Mouse (Mus musculus) liver, embryonic 16.5 days (tissue): ENCODE measurements around the gene Ppp1r14a. TPM values are rescaled to one million over a fixed set of nuclear protein-coding genes. Genes with fewer than 3 reads are reported as not detected.

Experiments used
- ATAC-seq: fragments of 200-750 bp; cut with Nextera tagmentation; 2 replicates; pipeline ENCODE4 v1.8.0; 2017; ENCODE audit warnings: low read depth, mild to moderate bottlenecking, moderate number of reproducible peaks, moderate library complexity
- H3K27ac ChIP-seq: fragments of 300-500 bp; sonication (generic); 2 replicates; pipeline ENCODE4 v1.5.1; 2014; ENCODE audit warnings: mild to moderate bottlenecking, low read length
- H3K27me3 ChIP-seq: fragments of 300-500 bp; sonication (generic); 2 replicates; pipeline ENCODE4 v1.6.1; 2014; ENCODE audit warnings: low read depth, low read length, mixed read lengths; ENCODE audit not compliant: control insufficient read depth, insufficient read depth
- H3K36me3 ChIP-seq: fragments of 300-500 bp; sonication (generic); 2 replicates; pipeline ENCODE4 v1.6.1; 2014; ENCODE audit warnings: mild to moderate bottlenecking; ENCODE audit not compliant: control insufficient read depth, insufficient read depth
- H3K4me1 ChIP-seq: fragments of 300-500 bp; sonication (generic); 2 replicates; pipeline ENCODE4 v1.6.1; 2014; ENCODE audit warnings: low read depth, low read length, mixed read lengths; ENCODE audit not compliant: control insufficient read depth
- H3K4me2 ChIP-seq: fragments of 300-500 bp; sonication (generic); 2 replicates; pipeline ENCODE4 v1.6.1; 2014; ENCODE audit warnings: low read depth, low read length, mixed read lengths
- H3K4me3 ChIP-seq: fragments of 300-500 bp; sonication (generic); 2 replicates; pipeline ENCODE4 v1.5.1; 2014; ENCODE audit warnings: low read depth, mild to moderate bottlenecking, low read length
- H3K9ac ChIP-seq: fragments of 300-500 bp; sonication (generic); 2 replicates; pipeline ENCODE4 v1.6.1; 2014; ENCODE audit warnings: low read depth, low read length
- H3K9me3 ChIP-seq: fragments of 300-500 bp; sonication (generic); replicated peaks from 2 replicates; pipeline ENCODE4 v1.6.1; 2016; ENCODE audit warnings: low read length; ENCODE audit not compliant: control insufficient read depth
- WGBS: fragments of 180-500 bp; shearing (Covaris S2); extraction: QIAGEN DNeasy Blood & Tissue Kit; methylation state at CpG from one replicate; pipeline ENCODE4 v1.1.7; 2014; ENCODE audit not compliant: insufficient replicate concordance; 5-methylcytosine and 5-hydroxymethylcytosine counted together
- polyA plus RNA-seq: library from polyadenylated mRNA; unstranded; fragments of >200 nt; fragmentation: Nextera tagmentation; extraction: Ambion mirVana; gene quantifications from 2 replicates; pipeline ENCODE4 v1.2.1, GENCODE M21; 2015

Ppp1r14a gene
- polyA plus RNA-seq, 1 experiment from 2014 or later: 2.5 TPM

DNA sequence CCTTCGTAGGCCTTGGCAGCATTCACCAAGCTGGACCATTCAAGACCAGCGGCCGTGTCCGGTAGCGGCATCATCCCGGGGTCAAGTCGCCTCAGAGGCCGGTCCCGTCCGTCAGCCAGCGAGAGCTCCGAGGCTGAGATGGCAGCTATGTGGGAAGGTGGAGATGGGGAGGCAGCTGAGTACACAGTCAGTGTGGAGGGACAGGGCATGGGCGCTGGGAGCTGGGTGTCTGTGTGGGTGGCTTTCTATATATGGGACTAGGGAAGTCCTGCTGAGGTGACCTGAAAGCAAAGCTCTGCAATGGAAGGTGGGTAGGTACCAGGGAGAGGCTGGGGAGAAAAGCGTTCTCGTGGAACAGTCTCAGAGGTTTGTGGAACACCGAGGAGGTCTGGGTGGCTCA is 39.9 kb downstream of the Ppp1r14a start:
- ATAC-seq: no peak
- Histone ChIP-seq H3K9ac (no peak overlapping the region), H3K4me1 (peaks cover 3% of the 10 kb centered on the region), H3K4me3 (no peak overlapping the region), H3K9me3 (no peaks in the 10 kb centered on the region), H3K4me2 (no peak overlapping the region), H3K27me3 (no peaks in the 10 kb centered on the region), H3K27ac (no peak overlapping the region), H3K36me3 (no peaks in the 10 kb centered on the region; the same call in 1 of the 2 replicates)
- 83% methylated on average over 16 of the region's 16 CpGs for WGBS

DNA sequence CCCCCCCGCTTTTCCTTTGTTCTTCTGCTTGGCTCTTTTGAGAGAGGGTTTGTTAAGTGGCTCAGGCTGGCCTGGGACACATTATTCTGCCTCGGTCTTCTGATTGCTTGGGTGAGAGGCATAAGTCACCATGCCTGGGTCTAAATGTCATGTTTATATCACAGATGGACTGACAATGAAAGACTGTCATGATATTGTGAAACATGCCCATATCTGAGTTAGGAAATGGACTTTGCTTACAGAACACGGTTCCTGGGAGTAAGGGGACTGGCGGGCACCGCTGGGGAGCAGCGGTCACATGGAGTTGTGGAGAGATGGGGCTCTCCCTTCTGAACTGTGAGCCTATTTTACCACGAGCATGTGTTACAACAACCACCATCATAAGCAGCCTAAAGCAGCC is 45.0 kb downstream of the Ppp1r14a start:
- H3K9me3 ChIP-seq: no peaks in the 10 kb centered on the region
- H3K27ac ChIP-seq: peak overlapping the region; percentile 38
- H3K4me2 ChIP-seq: no peak overlapping the region
- H3K4me3 ChIP-seq: no peak overlapping the region
- 59% methylated on average over 6 of the region's 7 CpGs for WGBS
- no peaks in the 10 kb centered on the region for H3K27me3 ChIP-seq
- H3K9ac ChIP-seq: no peak overlapping the region
- H3K36me3 ChIP-seq: no peaks in the 10 kb centered on the region; the same call in 1 of the 2 replicates
- H3K4me1 ChIP-seq: peaks cover 43% of the 10 kb centered on the region
- peak; percentile 35 for ATAC-seq

GRCm38 (mm10) chr7:29335276-29335675 is 46.2 kb downstream of the Ppp1r14a start:
- ATAC-seq: no peak
- Histone ChIP-seq H3K9ac (no peak overlapping the region), H3K4me1 (peaks cover 54% of the 10 kb centered on the region), H3K4me2 (no peak overlapping the region), H3K9me3 (no peaks in the 10 kb centered on the region), H3K27me3 (no peaks in the 10 kb centered on the region), H3K27ac (no peak overlapping the region), H3K36me3 (no peaks in the 10 kb centered on the region; the same call in 1 of the 2 replicates), H3K4me3 (no peak overlapping the region)

GRCm38 (mm10) chr7:29335841-29336671 is 46.9 kb downstream of the Ppp1r14a start:
- Histone ChIP-seq H3K9ac (no peak overlapping the region), H3K9me3 (no peaks in the 10 kb centered on the region), H3K4me3 (no peak overlapping the region), H3K27ac (no peak overlapping the region), H3K36me3 (no peaks in the 10 kb centered on the region), H3K27me3 (no peaks in the 10 kb centered on the region), H3K4me2 (no peak overlapping the region), H3K4me1 (peaks cover 62% of the 10 kb centered on the region)
- WGBS: 66% methylated on average over 6 of the region's 6 CpGs
- no peak for ATAC-seq

DNA sequence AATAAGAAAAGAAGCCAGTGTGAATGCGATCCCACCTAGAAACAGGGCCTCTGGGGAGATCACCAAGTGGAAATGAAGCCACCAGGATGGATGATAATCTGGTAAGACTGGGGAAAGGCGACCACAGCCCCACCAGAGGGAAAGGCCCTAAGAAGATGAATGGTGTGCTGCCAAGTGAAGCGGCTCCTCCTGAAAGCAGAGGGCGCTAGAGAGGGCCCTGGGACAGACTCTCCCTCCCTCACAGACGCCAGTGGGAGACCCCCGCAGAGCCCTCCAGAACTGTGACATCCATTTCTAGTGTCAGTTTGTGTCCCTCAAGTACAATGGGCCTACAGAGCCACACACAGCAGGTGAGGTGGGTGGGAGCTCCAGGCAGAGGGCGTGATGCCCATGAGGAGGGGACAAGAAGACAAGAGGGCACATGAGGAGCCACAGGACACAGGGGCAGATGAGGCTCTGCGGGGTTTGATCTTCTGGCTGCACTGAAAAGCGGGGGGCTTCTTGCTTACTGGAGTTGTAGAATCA is 47.7 kb downstream of the Ppp1r14a start:
- no peak overlapping the region for H3K27ac ChIP-seq
- ATAC-seq: no peak
- WGBS: 57% methylated on average over 9 of the region's 9 CpGs
- H3K9ac ChIP-seq: no peak overlapping the region
- no peaks in the 10 kb centered on the region for H3K27me3 ChIP-seq
- no peak overlapping the region for H3K4me2 ChIP-seq
- H3K9me3 ChIP-seq: no peaks in the 10 kb centered on the region
- peaks cover 70% of the 10 kb centered on the region for H3K4me1 ChIP-seq
- no peaks in the 10 kb centered on the region for H3K36me3 ChIP-seq
- H3K4me3 ChIP-seq: no peak overlapping the region

GRCm38 (mm10) chr7:29337766-29338165 is 48.7 kb downstream of the Ppp1r14a start:
- H3K36me3 ChIP-seq: no peaks in the 10 kb centered on the region
- WGBS: 84% methylated on average over 2 of the region's 2 CpGs
- H3K4me2 ChIP-seq: 0 out of 2 replicates have a peak overlapping the region, but pooled peaks have one; percentile 56
- H3K4me1 ChIP-seq: peaks cover 79% of the 10 kb centered on the region
- no peak overlapping the region for H3K4me3 ChIP-seq
- H3K9ac ChIP-seq: no peak overlapping the region
- H3K9me3 ChIP-seq: no peaks in the 10 kb centered on the region
- no peaks in the 10 kb centered on the region for H3K27me3 ChIP-seq
- no peak for ATAC-seq
- H3K27ac ChIP-seq: peak overlapping the region; percentile 87

DNA sequence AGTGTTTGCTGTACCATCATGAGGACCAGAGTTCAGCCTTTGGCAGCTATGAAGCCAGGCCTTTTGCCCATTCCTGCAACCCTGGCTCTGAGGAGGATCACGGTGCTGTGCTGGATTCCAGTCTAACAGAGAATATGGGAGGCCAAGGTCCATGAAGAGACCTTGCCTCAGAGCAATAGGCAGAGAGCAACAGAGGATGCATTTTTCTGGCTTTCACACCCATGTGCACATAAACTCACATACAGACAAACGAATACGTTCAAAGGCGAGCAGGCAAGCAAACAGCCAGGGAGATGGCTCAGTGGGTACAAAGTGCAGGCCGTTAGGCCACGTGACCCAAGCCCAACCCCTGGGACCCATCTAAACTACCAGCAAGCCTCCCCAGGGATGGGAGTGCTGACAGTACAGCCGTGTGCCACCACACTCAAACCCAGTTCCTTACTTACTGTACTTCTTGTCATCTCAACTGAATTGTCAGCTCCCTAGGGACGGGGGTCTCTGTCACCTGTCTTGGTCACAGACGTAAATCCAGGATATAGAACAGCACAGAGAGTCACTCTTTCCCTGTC is 49.3 kb downstream of the Ppp1r14a start:
- H3K9ac ChIP-seq: peak overlapping the region; percentile 56
- WGBS: 19% methylated on average over 9 of the region's 9 CpGs
- peak; percentile 73 for ATAC-seq
- H3K4me2 ChIP-seq: peak overlapping the region; percentile 56
- peaks cover 82% of the 10 kb centered on the region for H3K4me1 ChIP-seq
- H3K27ac ChIP-seq: peak overlapping the region; percentile 87
- H3K27me3 ChIP-seq: no peaks in the 10 kb centered on the region
- no peaks in the 10 kb centered on the region for H3K36me3 ChIP-seq
- no peaks in the 10 kb centered on the region for H3K9me3 ChIP-seq
- H3K4me3 ChIP-seq: peak overlapping the region; percentile 27

DNA sequence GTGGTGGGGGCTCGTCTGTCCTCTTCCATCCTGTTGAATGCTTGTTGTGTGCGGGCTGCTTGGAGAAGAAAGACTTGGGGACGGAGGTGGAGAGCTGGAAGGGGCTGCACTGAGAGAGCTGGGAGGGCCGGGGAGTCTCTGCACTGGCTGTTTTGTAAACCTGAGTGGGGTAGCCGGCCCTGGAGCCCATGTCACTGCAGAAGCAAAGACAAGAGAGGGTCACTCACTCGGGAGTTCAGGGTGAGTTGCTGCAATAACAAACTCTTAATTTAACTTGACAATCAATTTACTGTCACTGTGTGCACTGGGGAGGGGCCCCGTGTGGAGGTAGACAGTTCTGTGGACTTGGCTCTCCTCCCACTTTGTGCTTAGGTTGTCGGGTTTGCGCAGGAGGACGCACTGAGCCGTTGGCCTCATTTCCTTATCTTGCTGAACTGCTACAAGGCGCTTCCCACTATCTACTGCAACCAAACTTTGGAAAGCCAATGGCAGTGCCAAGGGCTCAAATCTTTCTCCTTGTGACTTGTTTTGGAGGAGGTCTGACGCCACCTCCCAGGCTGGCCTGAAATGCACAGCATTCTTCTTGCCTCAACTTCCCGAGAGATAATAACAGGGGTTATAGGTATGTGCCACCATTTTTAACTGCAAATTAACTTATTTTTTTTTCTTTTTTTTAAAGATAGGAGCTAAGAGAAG is 50.0 kb downstream of the Ppp1r14a start:
- H3K4me3 ChIP-seq: peak overlapping the region; percentile 27
- peaks cover 78% of the 10 kb centered on the region for H3K4me1 ChIP-seq
- H3K9ac ChIP-seq: peak overlapping the region; percentile 56
- no peaks in the 10 kb centered on the region for H3K27me3 ChIP-seq
- peak; percentile 85 for ATAC-seq
- peak overlapping the region; percentile 56 for H3K4me2 ChIP-seq
- H3K36me3 ChIP-seq: no peaks in the 10 kb centered on the region
- WGBS: 15% methylated on average over 14 of the region's 14 CpGs
- peak overlapping the region; percentile 87 for H3K27ac ChIP-seq
- no peaks in the 10 kb centered on the region for H3K9me3 ChIP-seq
